Mouse (Mus musculus) limb, embryonic 12.5 days (tissue): Measurements from ENCODE around the gene Duox1. TPM values are rescaled to one million over a fixed set of nuclear protein-coding genes. Genes with fewer than 3 reads are reported as not detected.
"Not testable (repeated sequence)": the region's sequence is repeated elsewhere in the genome, so short reads cannot be mapped to it uniquely, and the experiment has no call there.

Experiments
- ATAC-seq: fragments of 200-750 bp; cut with Nextera tagmentation; 2 replicates; pipeline ENCODE4 v1.8.0; 2017; ENCODE audit warnings: low read depth, moderate TSS enrichment; ENCODE audit not compliant: insufficient number of reproducible peaks, insufficient read depth, low FRiP score, low TSS enrichment
- H3K27ac ChIP-seq: fragments of 300-500 bp; sonication (generic); 2 replicates; pipeline ENCODE4 v1.5.1; 2016; ENCODE audit warnings: mild to moderate bottlenecking, moderate library complexity
- H3K27me3 ChIP-seq: fragments of 300-500 bp; sonication (generic); 2 replicates; pipeline ENCODE4 v1.6.1; 2016; ENCODE audit warnings: mild to moderate bottlenecking, moderate library complexity
- H3K36me3 ChIP-seq: fragments of 300-500 bp; sonication (generic); 2 replicates; pipeline ENCODE4 v1.6.1; 2016; ENCODE audit warnings: mild to moderate bottlenecking, moderate library complexity
- H3K4me1 ChIP-seq: fragments of 300-500 bp; sonication (generic); replicated peaks from 2 replicates; pipeline ENCODE4 v1.6.1; 2016
- H3K4me2 ChIP-seq: fragments of 300-500 bp; sonication (generic); 2 replicates; pipeline ENCODE4 v1.6.1; 2016; ENCODE audit warnings: mild to moderate bottlenecking, moderate library complexity
- H3K4me3 ChIP-seq: fragments of 300-500 bp; sonication (generic); replicated peaks from 2 replicates; pipeline ENCODE4 v1.5.1; 2016; ENCODE audit warnings: mild to moderate bottlenecking
- H3K9ac ChIP-seq: fragments of 300-500 bp; sonication (generic); replicated peaks from 2 replicates; pipeline ENCODE4 v1.6.1; 2016; ENCODE audit warnings: mild to moderate bottlenecking, moderate library complexity
- H3K9me3 ChIP-seq: fragments of 300-500 bp; sonication (generic); 2 replicates; pipeline ENCODE4 v1.6.1; 2016; ENCODE audit warnings: mild to moderate bottlenecking, moderate library complexity
- WGBS: fragments of 180-500 bp; shearing (Covaris S2); methylation state at CpG from one replicate; pipeline ENCODE4 v1.1.7; 2016; 5-methylcytosine and 5-hydroxymethylcytosine counted together
- polyA plus RNA-seq: library from polyadenylated mRNA; unstranded; fragments of >200 nt; fragmentation: Nextera tagmentation; extraction: Ambion mirVana; gene quantifications from 2 replicates; pipeline ENCODE4 v1.2.1, GENCODE M21; 2016

Gene Duox1
- polyA plus RNA-seq, 1 experiment from 2014 or later, result 0.13 TPM

- H3K9ac ChIP-seq, result no peak within 1 kb of the TSS
- 1% methylated on average over 24 of the region's 24 CpGs for WGBS
- no peaks in the 10 kb centered on the region for H3K36me3 ChIP-seq
- H3K4me1 ChIP-seq, result peaks cover 12% of the 10 kb centered on the region
- H3K27me3 ChIP-seq, result peaks cover 78% of the 10 kb centered on the region
- peak; percentile 15; the same call in 1 of the 2 replicates for ATAC-seq
- peak within 1 kb of the TSS; percentile 27 for H3K4me3 ChIP-seq
- H3K27ac ChIP-seq, result no peak within 1 kb of the TSS
- peak within 1 kb of the TSS; percentile 48 for H3K4me2 ChIP-seq
- H3K9me3 ChIP-seq, result no peaks in the 10 kb centered on the region
Measured at GRCm38 (mm10) chr2:122313536-122313935, 1.9 kb upstream of the Duox1 start, which contains the start of gene Duoxa1. Gene Duoxa1 (minus strand): TSS chr2:122313730.

- WGBS, result 63% methylated on average over 4 of the region's 4 CpGs
- Histone ChIP-seq H3K9ac (no peak overlapping the region), H3K4me1 (peaks cover 12% of the 10 kb centered on the region), H3K36me3 (no peaks in the 10 kb centered on the region), H3K4me3 (no peak overlapping the region), H3K4me2 (no peak overlapping the region), H3K27me3 (peaks cover 46% of the 10 kb centered on the region), H3K9me3 (no peaks in the 10 kb centered on the region), H3K27ac (no peak overlapping the region)
- no peak for ATAC-seq
Measured at GRCm38 (mm10) chr2:122317384-122317783, 1.9 kb downstream of the Duox1 start.

GRCm38 (mm10) chr2:122323960-122324359, 8.5 kb downstream of the Duox1 start:
- Histone ChIP-seq H3K9me3 (no peaks in the 10 kb centered on the region), H3K36me3 (no peaks in the 10 kb centered on the region), H3K27me3 (no peaks in the 10 kb centered on the region; the same call in 1 of the 2 replicates), H3K4me3 (no peak overlapping the region), H3K4me1 (0 out of 2 replicates have a peak, but pooled peaks cover 5% of the 10 kb centered on the region), H3K4me2 (no peak overlapping the region), H3K27ac (no peak overlapping the region), H3K9ac (no peak overlapping the region)
- ATAC-seq, result no peak
- 54% methylated on average over 3 of the region's 3 CpGs for WGBS

DNA sequence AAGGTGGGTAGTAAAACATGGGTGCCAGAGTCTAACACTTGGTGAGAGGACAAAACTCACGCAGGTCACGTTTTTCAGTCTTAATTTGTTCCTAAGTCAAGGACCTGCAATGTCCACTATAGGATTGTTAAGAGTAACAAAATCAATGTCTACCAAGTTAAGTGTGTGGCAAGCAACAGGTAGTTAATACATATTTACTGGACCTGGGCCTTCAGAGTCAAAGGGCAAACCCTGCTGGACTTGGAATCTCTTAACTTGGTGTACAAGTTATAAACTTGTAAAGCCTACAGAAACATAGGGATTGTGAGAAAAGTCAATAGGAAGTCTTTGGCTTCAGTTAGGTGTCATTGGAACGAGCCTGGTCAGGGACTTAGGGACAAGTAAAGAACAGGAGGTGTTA, 9.1 kb downstream of the Duox1 start:
- ATAC-seq, result no peak
- H3K9ac ChIP-seq, result no peak overlapping the region
- WGBS, result 78% methylated on average over 3 of the region's 3 CpGs

GRCm38 (mm10) chr2:122325361-122325760, 9.9 kb downstream of the Duox1 start:
- H3K4me2 ChIP-seq, result no peak overlapping the region
- H3K36me3 ChIP-seq, result no peaks in the 10 kb centered on the region
- H3K27me3 ChIP-seq, result no peaks in the 10 kb centered on the region; the same call in 1 of the 2 replicates
- no peak for ATAC-seq
- no peak overlapping the region for H3K9ac ChIP-seq
- 64% methylated on average over 2 of the region's 2 CpGs for WGBS
- no peaks in the 10 kb centered on the region for H3K9me3 ChIP-seq
- H3K4me1 ChIP-seq, result 0 out of 2 replicates have a peak, but pooled peaks cover 5% of the 10 kb centered on the region
- H3K4me3 ChIP-seq, result no peak overlapping the region
- no peak overlapping the region for H3K27ac ChIP-seq

More for the DNA sequence above, 9.1 kb downstream of the Duox1 start:
- Histone ChIP-seq H3K9me3 (no peaks in the 10 kb centered on the region), H3K27ac (no peak overlapping the region), H3K4me2 (no peak overlapping the region), H3K4me3 (no peak overlapping the region), H3K4me1 (0 out of 2 replicates have a peak, but pooled peaks cover 5% of the 10 kb centered on the region), H3K27me3 (no peaks in the 10 kb centered on the region; the same call in 1 of the 2 replicates), H3K36me3 (no peaks in the 10 kb centered on the region)

GRCm38 (mm10) chr2:122327986-122328385, 12.5 kb downstream of the Duox1 start:
- Histone ChIP-seq H3K9ac (no peak overlapping the region), H3K27ac (no peak overlapping the region), H3K4me1 (0 out of 2 replicates have a peak, but pooled peaks cover 5% of the 10 kb centered on the region), H3K9me3 (no peaks in the 10 kb centered on the region), H3K4me2 (no peak overlapping the region), H3K36me3 (no peaks in the 10 kb centered on the region), H3K27me3 (no peaks in the 10 kb centered on the region; the same call in 1 of the 2 replicates), H3K4me3 (no peak overlapping the region)
- 61% methylated on average over 3 of the region's 3 CpGs for WGBS
- no peak for ATAC-seq

DNA sequence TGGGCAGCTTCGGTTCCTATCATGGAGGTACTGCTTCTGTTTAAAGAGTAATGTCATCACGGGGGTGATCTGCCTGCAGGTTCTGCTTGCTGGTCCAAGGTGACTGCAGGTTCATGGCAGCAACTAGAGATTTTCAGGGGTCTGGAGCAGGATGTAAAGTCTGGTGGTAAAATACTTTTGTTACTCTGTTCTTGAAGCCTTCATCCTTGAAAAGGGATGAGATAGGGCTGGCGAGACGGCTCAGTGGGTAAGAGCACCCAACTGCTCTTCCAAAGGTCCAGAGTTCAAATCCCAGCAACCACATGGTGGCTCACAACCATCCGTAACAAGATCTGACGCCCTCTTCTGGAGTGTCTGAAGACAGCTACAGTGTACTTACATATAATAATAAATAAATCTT, 14.8 kb downstream of the Duox1 start:
- H3K4me1 ChIP-seq, H3K36me3 ChIP-seq, H3K9ac ChIP-seq, H3K27me3 ChIP-seq, ATAC-seq, H3K27ac ChIP-seq, H3K4me3 ChIP-seq, H3K4me2 ChIP-seq, H3K9me3 ChIP-seq: not testable (repeated sequence)
- WGBS, result 80% methylated on average over 6 of the region's 6 CpGs

DNA sequence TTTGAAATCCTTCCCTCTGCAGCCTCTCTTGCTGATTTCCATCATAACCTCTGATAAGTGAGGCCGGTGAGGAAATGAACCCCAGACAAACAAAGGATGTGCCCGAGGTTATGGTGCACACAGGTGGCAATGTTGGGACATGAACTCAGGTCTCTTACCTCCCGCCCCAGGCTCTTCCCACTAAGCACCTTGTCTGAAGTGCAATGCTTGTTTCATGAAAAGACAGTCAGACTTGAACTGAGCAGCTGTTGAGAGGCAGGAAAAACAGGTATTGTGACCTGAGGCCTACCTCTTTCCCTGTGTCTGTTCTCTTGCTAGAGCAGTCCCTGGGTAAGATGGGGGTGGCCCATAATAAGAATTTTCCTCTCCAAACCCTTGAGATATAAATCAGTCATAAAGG, 16.8 kb downstream of the Duox1 start:
- H3K27me3 ChIP-seq, result no peaks in the 10 kb centered on the region
- no peak overlapping the region for H3K27ac ChIP-seq
- 79% methylated on average over 3 of the region's 3 CpGs for WGBS
- no peak overlapping the region for H3K4me2 ChIP-seq
- H3K4me3 ChIP-seq, result no peak overlapping the region
- H3K9ac ChIP-seq, result no peak overlapping the region
- ATAC-seq, result no peak
- H3K9me3 ChIP-seq, result no peaks in the 10 kb centered on the region
- no peaks in the 10 kb centered on the region for H3K36me3 ChIP-seq
- no peaks in the 10 kb centered on the region for H3K4me1 ChIP-seq

DNA sequence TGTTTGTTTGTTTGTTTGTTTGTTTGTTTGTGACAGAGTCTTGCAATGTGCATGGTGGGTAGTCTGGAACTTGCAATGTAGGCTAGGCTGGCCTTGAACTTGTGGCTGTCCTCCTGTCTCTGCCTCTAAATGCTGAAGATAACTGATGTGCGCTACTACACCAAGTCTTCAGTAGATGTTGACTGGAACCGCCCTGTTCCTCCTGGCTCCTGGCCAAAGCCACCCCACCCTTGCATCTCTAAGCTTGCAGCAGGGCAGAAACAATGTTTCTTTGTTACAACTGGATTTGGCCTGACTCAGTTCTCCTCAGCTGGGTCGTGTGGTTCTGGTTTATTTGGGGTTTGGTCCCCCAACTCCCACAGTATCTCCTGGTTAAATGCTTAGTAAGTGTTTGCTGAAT, 18.7 kb downstream of the Duox1 start:
- Histone ChIP-seq H3K4me2 (no peak overlapping the region), H3K27ac (no peak overlapping the region), H3K27me3 (peaks cover 5% of the 10 kb centered on the region; the same call in 1 of the 2 replicates), H3K4me1 (no peaks in the 10 kb centered on the region), H3K36me3 (no peaks in the 10 kb centered on the region), H3K9me3 (no peaks in the 10 kb centered on the region), H3K4me3 (no peak overlapping the region), H3K9ac (no peak overlapping the region)
- WGBS, result 68% methylated on average over 3 of the region's 3 CpGs
- ATAC-seq, result no peak

- WGBS, result 60% methylated on average over 21 of the region's 21 CpGs
- peak overlapping the region; percentile 12 for H3K4me3 ChIP-seq
- H3K4me1 ChIP-seq, result no peaks in the 10 kb centered on the region
- no peak for ATAC-seq
- no peaks in the 10 kb centered on the region for H3K36me3 ChIP-seq
- H3K9ac ChIP-seq, result 0 out of 2 replicates have a peak overlapping the region, but pooled peaks have one; percentile 12
- peak overlapping the region; percentile 43 for H3K4me2 ChIP-seq
- peaks cover 5% of the 10 kb centered on the region; the same call in 1 of the 2 replicates for H3K27me3 ChIP-seq
- H3K9me3 ChIP-seq, result no peaks in the 10 kb centered on the region
- H3K27ac ChIP-seq, result no peak overlapping the region
Measured at GRCm38 (mm10) chr2:122337291-122337690, 21.8 kb downstream of the Duox1 start.

GRCm38 (mm10) chr2:122345106-122345893, 29.8 kb downstream of the Duox1 start:
- Histone ChIP-seq H3K4me1 (peaks cover 19% of the 10 kb centered on the region), H3K4me3 (no peak overlapping the region), H3K27ac (no peak overlapping the region), H3K27me3 (no peaks in the 10 kb centered on the region), H3K4me2 (no peak overlapping the region), H3K36me3 (no peaks in the 10 kb centered on the region), H3K9me3 (no peaks in the 10 kb centered on the region), H3K9ac (no peak overlapping the region)
- ATAC-seq, result no peak
- 81% methylated on average over 6 of the region's 6 CpGs for WGBS
